18 mouse cellular contexts compared by ENCODE assay signal in the genomic region with DNA sequence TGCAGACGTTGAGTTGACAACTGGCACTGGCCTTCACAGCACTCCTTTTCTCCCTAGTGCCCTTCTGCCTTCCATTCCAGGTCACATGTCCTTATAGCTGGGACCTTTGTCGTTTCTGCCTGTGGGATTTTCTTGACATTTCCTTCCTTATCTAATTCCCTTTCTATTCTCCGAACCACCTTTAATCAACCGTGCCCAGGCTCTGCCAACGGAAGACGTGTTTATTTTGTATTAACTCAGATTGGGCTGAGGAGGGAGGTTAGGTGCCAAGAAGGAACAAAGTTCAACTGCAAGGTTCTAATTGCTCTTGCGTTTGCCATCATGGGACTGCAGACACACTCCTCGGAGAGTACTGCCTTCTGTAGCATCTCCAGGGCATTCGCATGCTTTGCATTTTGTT.
DNase-seq lines count a peak whose midpoint lies in the region; ATAC-seq and TF ChIP-seq lines count a peak whose summit lies in the region.
"Had no signal": no experiment of that assay in that cellular context is flagged by ENCODE, and none has a peak within 500 bp of the region (broad histone marks: within the 10 kb centered on the region; RNA-seq: fewer than 3 reads in every experiment).

No protein-coding gene starts in this region.

- 34% methylated on average over 9 of the region's 9 CpGs for WGBS in lung, postnatal 0 days
- 57% methylated on average over 9 of the region's 9 CpGs for WGBS in stomach, embryonic 15.5 days

- H3K27ac ChIP-seq in lung, postnatal 0 days (ENCODE audit: low read length) = no peak overlapping the region
- no peak overlapping the region for H3K27ac ChIP-seq in stomach, embryonic 15.5 days
- H3K27ac ChIP-seq: hindbrain, postnatal 0 days had no signal

- no peak overlapping the region for H3K4me2 ChIP-seq in lung, postnatal 0 days (replicated peaks; ENCODE audit: low read depth, low read length)
- no peak overlapping the region for H3K4me2 ChIP-seq in stomach, embryonic 15.5 days

- no peaks in the 10 kb centered on the region; the same call in none of the 2 replicates for H3K4me1 ChIP-seq in lung, postnatal 0 days (ENCODE audit: insufficient read depth, low read depth, low read length)
- peaks cover 9% of the 10 kb centered on the region; the same call in 1 of the 2 replicates for H3K4me1 ChIP-seq in stomach, embryonic 15.5 days

- H3K4me3 ChIP-seq in lung, postnatal 0 days (ENCODE audit: low read depth, low read length) = no peak overlapping the region
- no peak overlapping the region for H3K4me3 ChIP-seq in stomach, embryonic 15.5 days (replicated peaks)

- H3K9me3 ChIP-seq in lung, postnatal 0 days (ENCODE audit: low read length) = no peaks in the 10 kb centered on the region
- H3K9me3 ChIP-seq in stomach, embryonic 15.5 days = no peaks in the 10 kb centered on the region

- peak; percentile 18 for DNase-seq in adrenal gland, postnatal 10 days
- DNase-seq in adrenal gland, postnatal 14 days = no peak
- no peak for DNase-seq in lung, postnatal 0 days (ENCODE audit: low spot score)
- no peak for DNase-seq in lung, postnatal 4 days
- peak; percentile 54 for DNase-seq in kidney, postnatal 14 days
- no peak for DNase-seq in left cerebral cortex, postnatal 36 days (ENCODE audit: low spot score in 2 of 2)
- DNase-seq in thymus, postnatal 0 days (ENCODE audit: low spot score) = no peak
- DNase-seq: adrenal gland, postnatal 25 days; cerebellum, adult 18-20 months; cerebellum, postnatal 25 days; heart, adult 11 months; heart, postnatal 36 days; liver; lung, postnatal 14 days; right cerebral cortex, adult 18-20 months; thymus, adult 2 months had no signal

- no peaks in the 10 kb centered on the region for H3K27me3 ChIP-seq in lung, postnatal 0 days (replicated peaks; ENCODE audit: insufficient read depth, low read length)
- no peaks in the 10 kb centered on the region for H3K27me3 ChIP-seq in stomach, embryonic 15.5 days (replicated peaks)

- H3K9ac ChIP-seq in lung, postnatal 0 days (replicated peaks; ENCODE audit: low read depth) = no peak overlapping the region
- no peak overlapping the region for H3K9ac ChIP-seq in stomach, embryonic 15.5 days

- intact Hi-C loops in left cerebral cortex, postnatal 36 days (cut with DNase I) = no loop called here

- ATAC-seq in lung, postnatal 0 days = peak; percentile 32; the same call in 1 of the 2 replicates
- peak; percentile 43 for ATAC-seq in stomach, embryonic 15.5 days (ENCODE audit: insufficient read depth, low FRiP score, low read depth)
- ATAC-seq: hindbrain, postnatal 0 days had no signal

- H3K36me3 ChIP-seq in lung, postnatal 0 days (ENCODE audit: insufficient read depth, low read length) = no peaks in the 10 kb centered on the region
- no peaks in the 10 kb centered on the region for H3K36me3 ChIP-seq in stomach, embryonic 15.5 days

- TF ChIP-seq EP300 in lung, postnatal 0 days (IDR thresholded peaks at IDR 0.05) = no peak

- no peak for TF ChIP-seq CTCF in lung, postnatal 0 days (IDR thresholded peaks at IDR 0.05)

Comparison
In these comparisons a context has a peak if more than half of its experiments do, and no peak if none do; other contexts are left out.
1. DNase-seq: peak in adrenal gland, postnatal 10 days (single experiment) and kidney, postnatal 14 days (single experiment); none in adrenal gland, postnatal 14 days (single experiment), lung, postnatal 0 days (single experiment), lung, postnatal 4 days (0 of 2), left cerebral cortex, postnatal 36 days (0 of 2) and thymus, postnatal 0 days (single experiment).